Mouse (Mus musculus): ENCODE data around the gene Gm15737.

- TF ChIP-seq CTCF (IDR thresholded peaks at IDR 0.05; ENCODE audit: control insufficient read depth, insufficient read depth, insufficient replicate concordance, low read depth, low read length): no peak
- TF ChIP-seq POLR2A (IDR thresholded peaks at IDR 0.05; ENCODE audit: control insufficient read depth, low read depth, low read length): no peak
These were observed 11.4 kb upstream of the Gm15737 start for GRCm38 (mm10) chr6:92857761-92858160.

Data from testis, adult 2 months (tissue).